Mouse (Mus musculus) spleen, adult 2 months (tissue): Measurements from ENCODE around the gene Hcrtr2. TPM values are rescaled to one million over a fixed set of nuclear protein-coding genes. Genes with fewer than 3 reads are reported as not detected.

ENCODE experiments used
- DNase-seq, 2 experiments: peaks; one replicate each; pipeline versions ENCODE4 v3.0.0 to v3.0.0-alpha.2; 2012 to 2021; ENCODE audit warnings: low spot score in 2 of 2, low read depth in 1 of 2
- H3K27ac ChIP-seq: fragments of 200-500 bp; 2 replicates; pipeline ENCODE4 v1.5.1; 2012; ENCODE audit warnings: low read length, inconsistent platforms; ENCODE audit not compliant: insufficient read depth
- H3K27me3 ChIP-seq: fragments of 200-500 bp; 2 replicates; pipeline ENCODE4 v1.6.1; 2012; ENCODE audit warnings: mild to moderate bottlenecking, moderate library complexity, low read length, inconsistent platforms; ENCODE audit not compliant: control insufficient read depth, insufficient read depth
- H3K36me3 ChIP-seq: fragments of 200-500 bp; 2 replicates; pipeline ENCODE4 v1.6.1; 2012; ENCODE audit warnings: mild to moderate bottlenecking, low read length, inconsistent platforms; ENCODE audit not compliant: control insufficient read depth, insufficient read depth
- H3K4me1 ChIP-seq: fragments of 200-500 bp; 2 replicates; pipeline ENCODE4 v1.6.1; 2011; ENCODE audit warnings: inconsistent platforms; ENCODE audit not compliant: control insufficient read depth, insufficient read depth, insufficient read length
- H3K4me3 ChIP-seq: fragments of 200-500 bp; 2 replicates; pipeline ENCODE4 v1.5.1; 2011; ENCODE audit warnings: mild to moderate bottlenecking, inconsistent platforms; ENCODE audit not compliant: insufficient read depth, insufficient read length; ENCODE audit errors: extremely low read depth
- CTCF ChIP-seq: fragments of 200-500 bp; IDR thresholded peaks from 2 replicates; pipeline ENCODE4 v1.5.1; 2011; ENCODE audit warnings: mild to moderate bottlenecking, inconsistent platforms; ENCODE audit not compliant: insufficient read depth, insufficient read length, insufficient replicate concordance; ENCODE audit errors: extremely low read depth
- POLR2A ChIP-seq: fragments of 200-500 bp; IDR thresholded peaks from 2 replicates; pipeline ENCODE4 v1.6.1; 2011; ENCODE audit warnings: low read depth, low read length, inconsistent platforms
- WGBS: fragments of 180-500 bp; shearing (Covaris S2); methylation state at CpG from one replicate; pipeline ENCODE4 v1.1.7; 2018; 5-methylcytosine and 5-hydroxymethylcytosine counted together
- polyA plus RNA-seq: library from polyadenylated mRNA; depleted of rRNA; stranded (reverse); fragments of >200 nt; gene quantifications from 2 replicates; pipeline ENCODE4 v1.2.3, GENCODE M21; 2012; rRNA removed

The Hcrtr2 gene
- polyA plus RNA-seq: 0.61 and 0.95 TPM in 2 replicates

DNA sequence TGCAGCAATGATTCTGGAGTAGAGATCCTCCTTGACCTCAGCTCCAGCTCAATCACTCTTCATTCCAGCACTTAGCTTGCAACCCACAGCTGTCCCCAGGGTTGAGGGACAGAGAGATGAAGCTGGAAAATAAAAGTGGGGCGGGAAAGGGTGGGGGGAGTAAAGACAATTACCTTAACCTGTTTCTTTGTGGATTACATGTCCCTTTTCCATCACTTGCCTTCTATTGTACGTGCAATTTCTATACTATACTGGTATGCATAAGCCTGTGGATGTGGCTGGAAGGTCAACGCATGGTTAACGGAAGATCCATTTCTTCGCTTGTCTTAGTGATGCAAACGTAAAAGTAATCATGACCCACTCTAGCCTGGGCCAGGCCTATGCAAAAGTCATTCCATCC, at the start of gene Hcrtr2:
Gene Hcrtr2, minus strand, starts transcription at position 101 of the 400 bp plus-strand sequence.
- WGBS: 77% methylated on average over 6 of the region's 6 CpGs
- no peak for DNase-seq
- Histone ChIP-seq H3K27me3 (peaks cover 4% of the 10 kb centered on the region), H3K4me3 (no peak within 1 kb of the TSS), H3K36me3 (no peaks in the 10 kb centered on the region), H3K4me1 (peaks cover 6% of the 10 kb centered on the region), H3K27ac (no peak within 1 kb of the TSS)
- no peak for TF ChIP-seq CTCF
- TF ChIP-seq POLR2A: no peak

DNA sequence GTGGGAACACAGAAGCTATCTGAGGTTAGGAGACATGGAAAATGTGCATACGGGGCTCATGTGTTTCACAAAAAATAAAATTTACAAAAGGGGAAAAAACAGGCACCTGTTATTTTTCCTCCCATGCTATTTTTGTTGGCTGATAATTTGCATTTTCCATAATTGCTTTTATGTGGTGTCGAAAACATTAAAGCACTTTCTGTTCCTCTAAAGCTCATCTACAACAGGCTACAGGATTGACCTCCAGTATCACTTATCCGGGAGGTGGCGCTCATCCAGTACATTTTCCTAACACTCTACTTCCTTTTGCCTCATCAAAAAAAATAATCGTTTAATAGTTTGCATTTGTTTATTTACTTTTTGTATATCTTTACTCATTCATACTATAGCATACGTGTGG, 41.2 kb upstream of the Hcrtr2 start:
- 55% methylated on average over 6 of the region's 6 CpGs for WGBS
- Histone ChIP-seq H3K4me3 (no peak overlapping the region), H3K27me3 (no peaks in the 10 kb centered on the region), H3K36me3 (no peaks in the 10 kb centered on the region), H3K27ac (no peak overlapping the region), H3K4me1 (peaks cover 5% of the 10 kb centered on the region; the same call in 1 of the 2 replicates)
- DNase-seq: peak; percentile 23 to 49
- TF ChIP-seq POLR2A (no peak), CTCF (no peak)

DNA sequence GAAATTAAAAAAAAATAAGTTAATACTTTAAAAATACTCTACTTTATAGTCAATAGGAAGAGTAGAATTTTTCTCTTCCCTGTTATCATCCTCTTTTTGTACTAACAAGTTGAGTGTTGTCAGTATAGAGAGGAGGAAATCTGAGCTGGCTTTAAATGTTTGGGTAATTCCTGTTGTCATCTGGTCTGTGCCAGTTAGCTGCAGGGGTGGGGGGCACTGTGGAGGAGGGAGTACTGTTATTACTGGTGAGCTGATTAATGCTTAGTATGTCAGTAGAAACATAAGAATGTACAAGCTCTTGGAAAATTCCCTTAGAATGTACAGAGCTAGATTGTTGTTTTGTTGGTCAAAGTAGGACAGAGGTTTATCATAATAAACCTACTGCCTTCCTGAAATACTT, 36.7 kb upstream of the Hcrtr2 start:
- H3K4me3 ChIP-seq: no peak overlapping the region
- no peaks in the 10 kb centered on the region for H3K36me3 ChIP-seq
- DNase-seq: no peak
- H3K27me3 ChIP-seq: no peaks in the 10 kb centered on the region
- TF ChIP-seq POLR2A (no peak), CTCF (no peak)
- no peak overlapping the region for H3K27ac ChIP-seq
- H3K4me1 ChIP-seq: peaks cover 5% of the 10 kb centered on the region; the same call in 1 of the 2 replicates

GRCm38 (mm10) chr9:76352346-76352745, 28.7 kb upstream of the Hcrtr2 start:
- H3K4me1 ChIP-seq: no peaks in the 10 kb centered on the region
- H3K27me3 ChIP-seq: no peaks in the 10 kb centered on the region
- H3K36me3 ChIP-seq: no peaks in the 10 kb centered on the region
- no peak for DNase-seq
- 83% methylated on average over 3 of the region's 3 CpGs for WGBS
- no peak overlapping the region for H3K4me3 ChIP-seq
- no peak overlapping the region for H3K27ac ChIP-seq
- no peak for TF ChIP-seq CTCF
- TF ChIP-seq POLR2A: no peak

GRCm38 (mm10) chr9:76347298-76347697, 23.6 kb upstream of the Hcrtr2 start:
- WGBS: 39% methylated on average over 1 of the region's 1 CpGs
- peak in 1 of 2 experiments; percentile 12 for DNase-seq
- TF ChIP-seq POLR2A (no peak), CTCF (no peak)
- Histone ChIP-seq H3K36me3 (no peaks in the 10 kb centered on the region), H3K27me3 (no peaks in the 10 kb centered on the region), H3K27ac (no peak overlapping the region), H3K4me3 (no peak overlapping the region), H3K4me1 (no peaks in the 10 kb centered on the region)

DNA sequence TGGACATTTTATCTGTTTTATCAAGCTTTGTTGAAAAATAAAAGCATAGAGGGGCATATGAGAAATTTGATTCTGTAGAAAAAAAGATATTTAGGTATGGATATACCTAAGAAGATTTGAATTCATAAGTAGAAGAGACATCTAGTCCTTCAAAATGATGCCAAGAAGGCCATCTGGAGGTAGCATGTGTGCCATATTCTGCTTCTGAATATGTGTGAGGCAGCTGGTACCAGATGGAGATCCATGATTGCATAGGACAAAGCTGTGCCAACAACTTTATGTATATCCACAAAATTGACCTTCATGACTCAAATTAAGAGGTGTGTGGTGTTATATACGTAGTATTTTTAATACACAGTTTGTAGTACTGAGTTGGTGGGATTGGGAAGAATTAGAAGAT, 7.4 kb upstream of the Hcrtr2 start:
- WGBS: 72% methylated on average over 1 of the region's 1 CpGs
- no peaks in the 10 kb centered on the region for H3K4me1 ChIP-seq
- no peak overlapping the region for H3K4me3 ChIP-seq
- no peak for TF ChIP-seq POLR2A
- no peaks in the 10 kb centered on the region for H3K27me3 ChIP-seq
- no peak overlapping the region for H3K27ac ChIP-seq
- H3K36me3 ChIP-seq: no peaks in the 10 kb centered on the region
- DNase-seq: no peak

- WGBS: 7% methylated on average over 29 of the region's 29 CpGs
- TF ChIP-seq CTCF: no peak
- TF ChIP-seq POLR2A: no peak
- H3K4me3 ChIP-seq: no peak overlapping the region
These were observed 412 bp downstream of the Hcrtr2 start for GRCm38 (mm10) chr9:76323186-76323701.

More at GRCm38 (mm10) chr9:76323186-76323701, 412 bp downstream of the Hcrtr2 start:
- Histone ChIP-seq H3K27me3 (peaks cover 4% of the 10 kb centered on the region), H3K36me3 (no peaks in the 10 kb centered on the region), H3K27ac (no peak overlapping the region), H3K4me1 (peaks cover 10% of the 10 kb centered on the region)
- no peak for DNase-seq
